Mouse (Mus musculus): ENCODE data around the gene Mrvi1.
A peak's percentile ranks its signal among the peaks of the same experiment; 100 is the strongest.

Mrvi1 gene

GRCm38 (mm10) chr7:110876965-110877364 is 105.3 kb downstream of the Mrvi1 start:
- no peak for DNase-seq

DNA sequence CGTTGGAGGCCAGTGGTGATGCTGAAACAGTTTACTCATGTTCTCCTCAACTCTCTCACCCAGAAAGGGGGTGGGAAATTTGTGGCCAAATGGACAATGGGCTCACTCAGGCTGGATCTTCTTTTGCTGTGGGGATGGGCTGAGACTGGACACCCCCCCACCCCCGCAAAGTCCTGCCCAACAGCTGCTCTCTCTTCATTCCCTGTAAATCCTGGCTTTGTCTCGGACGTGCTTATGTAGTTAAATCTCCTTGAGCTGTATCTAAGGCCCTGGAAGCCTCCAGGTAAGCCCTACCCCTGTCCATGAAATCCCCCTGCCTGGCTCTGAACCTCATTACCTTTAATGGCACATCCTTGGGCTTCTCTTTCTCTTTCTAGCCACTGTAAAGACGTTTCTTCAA is 113.5 kb downstream of the Mrvi1 start:
- DNase-seq: no peak

- DNase-seq: no peak
Observed at GRCm38 (mm10) chr7:110867116-110867515, 115.1 kb downstream of the Mrvi1 start.

DNA sequence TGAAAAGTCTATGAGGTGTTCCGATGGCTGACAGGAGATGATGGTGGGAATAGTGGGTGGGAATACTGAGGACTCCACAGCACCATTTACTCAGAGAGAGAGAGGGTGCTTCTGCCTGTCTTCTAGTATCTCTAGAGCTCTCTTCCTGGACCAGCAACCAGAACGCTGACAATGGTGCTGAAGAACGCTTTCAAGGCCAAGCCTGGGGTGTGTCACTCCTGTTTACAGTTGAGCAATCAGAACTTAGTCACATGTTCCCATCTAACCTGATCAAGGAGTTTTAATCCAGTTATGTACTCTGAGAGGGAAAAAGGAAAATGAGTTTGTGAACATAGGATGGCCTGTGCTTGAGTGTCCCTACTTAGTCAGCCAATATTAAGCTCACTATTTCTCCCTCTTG is 116.2 kb downstream of the Mrvi1 start:
- no peak for DNase-seq

- DNase-seq: no peak
Observed at GRCm38 (mm10) chr7:110865570-110865969, 116.7 kb downstream of the Mrvi1 start.

DNA sequence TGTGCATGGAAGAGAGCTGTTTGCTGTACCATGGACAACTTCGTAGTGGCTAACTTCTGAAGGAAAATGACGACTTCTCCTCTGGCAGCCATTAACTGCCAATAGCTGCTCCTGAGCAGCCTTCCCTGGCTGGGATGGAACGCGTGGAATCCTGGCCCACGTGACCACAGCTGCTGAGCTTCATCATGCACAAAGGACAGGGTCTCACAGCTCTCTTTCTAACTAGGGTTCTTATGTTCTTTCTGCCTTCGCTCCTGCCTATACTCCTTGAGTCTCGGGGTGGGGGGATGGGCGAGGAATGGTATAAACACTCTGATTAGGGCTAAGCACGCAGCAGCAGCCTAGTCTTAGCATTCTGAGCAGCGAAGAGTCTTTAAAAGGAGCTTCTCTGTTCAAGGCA is 117.2 kb downstream of the Mrvi1 start:
- DNase-seq: peak; percentile 7

DNA sequence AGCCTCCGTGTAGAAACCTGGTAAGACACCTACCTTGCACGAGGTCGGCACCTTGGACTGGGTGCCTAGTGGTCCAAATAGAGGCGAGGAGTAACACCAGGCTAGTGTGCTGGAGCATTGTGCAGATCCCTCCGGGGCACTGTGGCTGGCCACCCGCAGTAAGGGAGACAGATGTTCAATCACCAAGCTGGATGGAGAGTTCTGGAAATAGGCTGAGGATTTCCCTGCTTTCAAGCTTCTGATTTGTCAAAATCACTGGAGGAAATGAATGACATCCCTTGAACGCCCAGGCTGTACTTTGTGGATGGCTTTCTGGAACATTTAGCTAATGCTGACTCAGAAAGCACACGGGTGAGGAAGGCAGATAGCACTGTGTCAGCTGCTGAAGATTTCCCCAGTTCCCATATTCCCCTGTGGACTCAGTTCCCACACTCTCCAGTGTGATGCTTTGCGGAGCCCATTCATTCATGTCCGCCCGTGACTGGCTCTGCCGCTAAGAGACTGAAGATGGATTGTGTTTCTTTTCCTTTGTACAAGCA is 119.4 kb downstream of the Mrvi1 start, which contains the start of gene Lyve1:
Gene Lyve1 (minus strand): TSS at position 489 of the 539 bp plus-strand sequence.
- DNase-seq: no peak

GRCm38 (mm10) chr7:110860129-110860528 is 122.1 kb downstream of the Mrvi1 start:
- no peak for DNase-seq

DNA sequence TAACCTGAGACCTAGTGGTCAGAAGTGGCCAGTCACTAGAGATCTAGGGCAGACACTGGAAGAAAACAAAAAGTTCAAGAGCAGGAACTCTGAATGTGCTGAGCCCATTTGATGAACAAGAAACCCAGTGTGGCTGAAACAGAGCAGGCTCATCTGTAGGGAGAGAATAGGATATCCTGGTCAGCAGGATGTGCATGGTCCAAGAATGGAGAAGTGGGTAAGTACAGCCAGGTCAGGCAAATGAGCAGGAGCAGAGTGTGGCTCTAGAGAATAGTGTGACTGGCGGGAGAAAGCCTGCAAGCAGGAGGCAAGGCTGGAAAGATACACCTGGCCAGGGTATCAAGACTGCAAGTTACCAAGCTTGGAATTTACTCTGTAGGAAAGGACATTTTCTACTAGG is 126.7 kb downstream of the Mrvi1 start:
- no peak for DNase-seq

- DNase-seq: peak; percentile 11
Observed at GRCm38 (mm10) chr7:110854927-110855546, 127.2 kb downstream of the Mrvi1 start.

DNA sequence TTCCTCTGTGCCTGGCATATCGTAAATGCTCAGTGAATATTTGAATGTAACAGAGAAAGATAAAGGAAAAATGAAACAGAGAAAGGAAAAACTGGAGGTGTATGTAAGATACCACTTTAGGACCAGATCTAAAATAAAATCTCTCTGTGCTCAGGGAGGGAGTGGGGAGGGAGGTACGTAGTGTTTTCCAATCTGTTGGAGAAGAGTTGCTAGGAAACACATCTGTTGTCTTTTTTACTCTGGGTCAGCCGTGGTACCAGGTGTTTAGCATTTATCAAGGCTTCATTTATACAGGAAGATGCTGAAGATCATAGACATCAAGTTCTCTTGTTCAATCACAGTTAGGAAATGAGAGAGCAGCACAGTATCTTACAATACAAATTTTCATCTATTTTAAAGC is 127.7 kb downstream of the Mrvi1 start:
- DNase-seq: no peak

GRCm38 (mm10) chr7:110853611-110854010 is 128.7 kb downstream of the Mrvi1 start:
- peak; percentile 19 for DNase-seq

- DNase-seq: no peak
Observed at GRCm38 (mm10) chr7:110851541-110852203, 130.6 kb downstream of the Mrvi1 start.

DNA sequence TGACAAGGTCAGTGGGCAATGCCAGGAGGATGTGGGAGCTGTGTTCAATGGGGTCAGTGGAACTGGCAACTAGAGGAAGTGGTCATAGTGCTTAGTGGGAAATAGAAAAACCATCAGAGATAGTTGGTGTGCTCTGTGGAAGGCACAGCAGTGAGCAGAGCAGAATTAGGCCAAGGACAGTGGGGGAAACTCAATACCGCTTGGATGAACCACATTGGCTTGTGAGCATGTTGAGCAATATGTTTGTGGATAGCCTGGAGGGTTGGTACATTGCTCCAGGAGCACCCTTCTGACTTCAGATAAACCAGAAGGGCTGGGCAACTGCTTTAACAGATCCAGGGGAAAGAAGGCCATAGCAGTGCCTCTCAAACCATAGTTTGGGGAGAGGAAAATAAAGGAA is 133.9 kb downstream of the Mrvi1 start:
- DNase-seq: no peak

DNA sequence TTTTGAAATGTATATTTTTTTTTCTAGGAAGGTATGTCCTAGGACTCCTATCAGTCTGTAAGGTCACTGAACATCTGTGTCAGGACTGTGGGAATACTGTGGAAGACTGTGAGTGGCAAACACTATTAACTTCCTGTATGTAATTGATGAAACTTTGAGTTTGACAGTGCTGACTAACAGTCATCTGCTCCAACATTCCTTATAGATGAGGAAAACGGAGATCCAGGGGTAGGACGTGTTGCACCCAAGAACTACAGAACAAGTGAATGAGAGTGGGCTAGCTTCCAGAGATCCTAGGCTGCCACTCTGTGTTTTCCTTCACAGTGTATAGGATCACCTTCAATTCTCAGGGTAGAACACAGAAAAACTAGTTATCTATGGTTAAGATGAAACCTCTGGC is 134.9 kb downstream of the Mrvi1 start:
- no peak for DNase-seq

GRCm38 (mm10) chr7:110843916-110844874 is 138.1 kb downstream of the Mrvi1 start, which contains the start of gene Rnf141:
Rnf141 (minus strand) TSS chr7:110844457.
- DNase-seq: peak; percentile 94

- DNase-seq: no peak
Observed at GRCm38 (mm10) chr7:110840332-110840731, 141.9 kb downstream of the Mrvi1 start.

GRCm38 (mm10) chr7:110834522-110834921 is 147.7 kb downstream of the Mrvi1 start:
- DNase-seq: no peak

DNA sequence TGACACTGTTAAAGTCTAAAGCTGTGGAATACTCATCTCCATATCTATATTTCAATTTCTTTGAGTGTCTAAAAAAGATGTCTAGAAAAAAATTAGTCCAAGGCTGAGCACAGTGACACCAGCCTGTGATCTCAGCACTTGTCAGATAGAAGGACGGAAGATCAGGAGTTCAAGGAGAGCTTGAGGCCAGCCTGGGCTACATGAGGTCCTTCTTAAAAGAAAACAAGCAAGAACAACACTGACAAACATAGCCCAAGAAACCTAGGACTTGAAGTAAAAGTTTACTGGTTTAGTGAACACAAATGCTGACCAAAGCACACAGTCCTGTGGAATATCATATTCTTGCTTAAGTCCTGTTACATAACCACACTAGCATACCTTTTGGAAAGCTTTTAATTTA is 148.2 kb downstream of the Mrvi1 start:
- DNase-seq: no peak

DNA sequence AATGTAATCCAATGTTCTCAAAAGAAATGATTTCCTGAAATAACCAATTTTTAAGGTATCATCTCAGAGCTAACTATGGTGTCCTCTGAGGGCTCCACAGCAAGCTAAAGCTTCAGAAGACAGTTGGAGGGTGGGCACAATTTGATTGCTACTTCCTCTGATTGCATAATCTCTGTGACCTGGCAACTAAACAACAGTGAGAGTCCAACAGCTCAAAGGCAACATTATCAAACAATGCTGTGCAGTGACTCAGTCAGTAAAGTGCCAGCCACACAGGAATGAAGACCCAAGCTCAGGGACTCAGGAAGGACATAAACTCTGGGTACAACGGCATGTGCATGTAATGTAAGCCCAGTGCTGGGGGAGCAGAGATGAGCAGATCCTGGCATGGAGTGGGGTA is 149.2 kb downstream of the Mrvi1 start:
- no peak for DNase-seq

DNA sequence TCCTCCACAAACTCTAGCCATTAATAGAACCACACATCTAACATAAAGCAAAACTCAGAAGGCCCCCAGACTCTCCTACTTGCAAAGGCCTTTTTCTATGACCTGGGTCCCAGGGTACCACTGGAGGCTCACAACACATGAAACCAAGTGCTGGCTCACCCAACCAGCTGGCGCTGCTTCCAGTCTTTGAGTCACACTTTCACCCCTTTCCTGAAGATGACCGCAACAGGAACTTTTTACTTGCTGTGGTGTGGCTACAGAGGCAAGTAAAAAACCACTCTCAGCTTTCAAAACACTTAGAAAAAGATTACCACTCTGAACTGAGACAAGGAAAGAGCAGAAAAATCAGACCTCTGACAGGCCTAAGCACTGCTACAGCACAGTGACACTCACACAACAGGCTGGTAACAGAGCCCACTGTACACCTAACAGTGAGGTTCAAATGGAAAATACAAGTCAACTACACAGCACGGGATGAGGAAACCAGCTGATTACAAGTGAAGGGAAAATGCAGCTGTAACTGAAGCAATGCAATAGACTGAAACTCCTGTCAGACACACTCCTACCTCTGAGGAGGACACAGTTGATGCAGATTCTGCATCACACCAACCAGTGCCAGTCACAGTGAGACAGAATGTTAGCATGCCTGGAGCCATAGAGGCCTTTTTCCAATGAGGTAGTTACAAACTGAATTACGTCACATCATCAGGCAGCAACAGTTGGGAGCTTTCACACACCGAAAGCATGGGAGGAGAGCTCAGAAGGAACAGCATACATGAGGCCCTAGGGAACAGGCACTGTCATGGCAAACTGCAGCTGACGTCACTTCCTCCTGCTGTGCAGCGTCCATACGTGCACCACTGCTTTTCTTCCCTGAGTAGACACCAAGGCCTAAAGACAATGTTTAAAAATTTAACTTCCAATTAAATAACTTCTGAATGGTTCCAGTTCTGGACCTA is 158.0 kb downstream of the Mrvi1 start:
- no peak for DNase-seq

GRCm38 (mm10) chr7:110823593-110823992 is 158.7 kb downstream of the Mrvi1 start:
- no peak for DNase-seq
